Mouse (Mus musculus) mouse embryonic stem cell (cell line): Measurements from ENCODE around the gene Slc41a2.
"Not testable (repeated sequence)": the region's sequence is repeated elsewhere in the genome, so short reads cannot be mapped to it uniquely, and the experiment has no call there.

Experiments
- in situ Hi-C, 2 experiments: fragments of 300-500 bp; cut with MboI; formaldehyde crosslinking; loops; 1 replicate in 1 of 2; 3 replicates in 1 of 2; pipeline ENCODE4 v1.14.3; 2019 to 2020; ENCODE audit warnings: low sequenced_read_pairs in 2 of 2, low pct_unique_long_range_greater_than_20kb in 1 of 2, mixed read lengths in 1 of 2; ENCODE audit not compliant: unreplicated experiment in 1 of 2

The Slc41a2 gene

DNA sequence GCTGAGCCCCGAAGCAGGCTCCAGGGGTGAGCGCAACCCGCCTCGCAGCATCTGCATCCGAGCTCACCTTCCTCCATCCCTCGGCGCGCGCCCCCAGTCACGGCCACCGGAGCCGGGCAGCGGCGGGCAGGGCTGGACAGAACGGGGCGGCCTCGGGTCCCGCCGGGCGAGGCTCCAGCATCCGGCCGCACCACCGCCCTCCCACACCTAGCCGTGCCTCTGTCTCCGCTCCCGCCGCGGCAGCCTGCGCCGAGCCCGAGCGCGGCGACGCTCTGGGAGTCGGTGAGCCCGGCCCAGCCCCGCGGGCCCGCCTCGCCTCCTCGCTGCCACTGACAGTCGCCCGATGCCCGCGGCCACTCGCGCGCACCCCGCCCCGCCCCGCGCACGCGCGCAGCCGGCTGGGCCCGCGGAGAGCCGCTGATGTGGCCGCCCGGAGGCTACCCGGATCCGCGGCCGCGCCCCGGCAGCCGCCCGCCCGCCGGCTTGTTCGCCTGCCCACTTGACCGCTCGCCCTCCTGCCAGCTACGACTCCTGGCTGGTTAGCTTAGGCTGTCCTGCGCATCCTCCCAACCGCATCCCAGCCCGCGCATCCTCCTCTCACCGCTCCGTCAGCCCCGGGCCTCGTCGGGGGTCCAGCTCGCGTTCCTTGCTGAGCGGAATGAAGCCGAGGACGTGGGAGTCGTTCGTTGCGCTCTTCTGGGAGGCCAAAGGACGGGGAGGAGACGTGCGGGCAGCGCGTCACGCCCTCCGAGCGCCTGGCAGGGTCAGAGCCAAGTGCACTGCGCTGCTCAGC is at the start of gene Slc41a2:
Gene Slc41a2 (minus strand): TSS at position 724 of the 793 bp plus-strand sequence.
- in situ Hi-C loops: no loop called here

DNA sequence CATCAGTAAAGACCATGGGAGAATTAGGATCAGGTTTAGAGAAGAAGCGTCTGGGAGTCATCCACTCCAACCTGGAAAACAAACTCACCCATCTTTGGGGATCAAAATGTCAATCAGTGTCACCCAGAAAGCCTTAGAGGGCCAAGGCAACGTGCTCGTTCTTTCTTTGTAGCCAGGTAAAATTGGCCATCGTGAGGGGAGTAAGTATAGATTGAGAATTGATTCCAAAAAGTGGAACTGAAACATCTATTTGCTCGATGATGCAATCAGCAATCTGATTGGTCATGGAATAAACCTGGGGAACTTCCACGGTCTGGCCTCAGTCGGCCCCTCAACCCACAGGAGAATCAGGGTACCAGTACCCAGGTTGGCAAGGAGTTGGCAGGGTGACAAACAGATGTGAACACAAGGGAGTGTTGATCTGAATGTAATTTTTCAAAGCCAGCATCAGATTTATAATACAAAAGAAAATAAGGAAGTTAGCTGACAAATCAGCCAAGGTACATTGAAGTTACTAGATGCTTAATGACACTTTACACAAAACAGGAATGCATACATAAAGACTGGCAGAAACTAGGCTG is 47.7 kb upstream of the Slc41a2 start:
- in situ Hi-C loops: no loop called here

DNA sequence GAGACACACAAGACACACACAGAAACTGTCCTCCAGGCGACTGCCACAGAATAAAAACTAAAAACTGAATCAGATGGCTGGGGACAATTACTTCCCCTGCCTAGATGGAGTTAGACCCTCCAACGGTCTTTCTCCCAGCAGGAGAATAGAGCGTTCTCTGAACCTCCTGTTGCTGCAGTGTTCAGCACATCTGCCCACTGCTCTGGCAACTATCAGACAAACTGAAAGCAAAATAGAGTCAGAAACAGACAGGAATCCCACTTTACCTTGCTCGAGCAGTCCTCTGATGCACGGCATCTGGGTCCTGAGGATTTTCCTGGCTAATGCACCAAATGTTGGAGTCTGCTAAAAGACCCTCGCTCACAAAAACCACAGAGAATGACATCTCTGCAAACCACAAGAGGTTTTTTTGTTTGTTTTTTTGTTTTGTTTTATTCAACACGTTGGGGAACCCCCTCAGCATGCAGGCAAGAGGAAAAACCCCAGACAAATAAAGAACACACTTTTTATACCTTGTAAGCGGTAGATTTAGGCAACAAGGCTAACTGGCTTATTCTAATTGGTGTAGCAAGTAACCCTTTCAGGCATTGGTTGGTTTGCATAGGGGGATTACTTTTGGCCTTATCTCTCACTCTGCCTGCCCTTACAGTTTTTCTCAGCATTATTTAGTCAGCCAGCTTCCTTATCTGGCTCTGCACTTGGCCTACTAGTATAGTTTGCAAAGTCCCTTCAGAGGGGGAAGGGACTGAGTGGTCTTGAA is 47.0 kb upstream of the Slc41a2 start:
- in situ Hi-C loops: no loop called here

DNA sequence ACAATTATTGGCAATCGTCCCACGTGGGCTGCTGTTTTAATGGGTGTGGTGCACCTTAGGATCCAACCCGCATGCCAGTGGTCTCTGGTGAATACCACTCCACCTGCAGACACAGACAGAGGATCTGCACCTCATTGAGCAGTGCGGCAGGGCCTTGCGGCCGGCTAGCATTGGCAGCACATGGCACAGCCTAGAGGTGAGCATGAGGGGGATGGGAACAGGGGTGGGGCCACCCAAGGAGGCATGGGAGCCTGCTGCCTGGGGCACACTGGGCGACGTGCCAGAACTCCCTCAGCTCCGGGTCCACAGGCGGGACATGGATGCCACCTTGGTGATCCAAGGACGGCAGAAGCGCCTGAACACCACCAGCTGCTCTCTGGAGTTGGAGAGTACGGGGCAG is 46.2 kb upstream of the Slc41a2 start:
- in situ Hi-C loops: no loop called here

DNA sequence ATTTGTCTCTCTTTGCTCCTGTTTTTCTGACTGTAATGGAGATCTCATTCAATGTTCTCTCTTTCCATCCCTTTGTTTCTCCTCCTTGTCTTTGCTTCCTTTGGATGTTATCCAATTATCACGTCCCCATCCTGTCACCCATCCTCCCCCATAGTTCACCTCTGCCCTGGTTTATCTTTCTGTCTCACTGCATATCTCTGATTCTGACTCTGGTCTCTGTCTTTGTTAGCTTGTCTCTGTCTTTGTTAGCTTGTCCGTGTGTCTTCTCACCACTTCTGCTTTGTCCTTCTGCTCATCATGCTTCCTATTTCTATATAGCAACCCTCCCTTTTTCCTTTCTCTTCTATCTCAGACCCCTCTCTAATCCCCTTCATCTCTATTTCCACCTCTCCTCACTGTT is 45.3 kb upstream of the Slc41a2 start:
- in situ Hi-C loops: no loop called here

DNA sequence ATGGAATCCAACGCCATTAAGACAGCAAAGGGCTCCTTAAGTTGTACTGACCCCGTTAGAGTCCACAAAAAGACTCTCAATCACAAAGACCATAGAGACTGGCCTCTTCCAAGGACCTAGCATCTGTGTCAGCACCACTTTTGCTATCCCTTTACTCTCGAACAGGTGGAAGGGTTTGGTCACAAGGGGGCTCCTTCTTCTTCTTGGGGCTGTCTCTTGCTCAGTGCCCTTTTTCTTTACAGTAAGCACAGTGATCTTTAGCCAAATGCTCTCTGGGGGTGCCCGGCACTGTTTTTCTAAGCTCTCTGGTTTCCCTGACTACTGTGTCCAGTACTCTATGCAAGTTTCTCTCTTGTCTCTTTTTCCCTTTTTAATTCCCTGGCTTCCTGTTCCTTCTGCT is 44.8 kb upstream of the Slc41a2 start:
- in situ Hi-C loops: no loop called here

DNA sequence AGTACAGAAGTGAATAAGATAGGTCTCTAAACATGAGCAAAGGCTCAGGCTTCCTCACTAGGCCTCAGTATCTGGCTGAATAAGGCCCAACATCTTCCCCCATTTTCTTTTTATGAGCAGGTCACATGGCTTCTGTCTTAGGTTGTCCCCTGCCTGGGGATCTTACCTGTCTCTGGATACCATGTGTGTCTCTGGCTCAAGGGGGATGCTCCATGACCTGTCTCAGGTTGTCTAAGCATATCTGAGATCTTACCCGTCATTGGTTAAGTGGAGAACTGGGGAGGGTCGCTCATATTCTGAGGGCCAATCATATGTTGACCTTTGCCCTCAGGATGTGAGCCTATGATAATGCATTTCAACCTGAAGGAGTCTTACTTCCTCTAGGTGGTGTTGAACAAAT is 42.8 kb upstream of the Slc41a2 start:
- in situ Hi-C loops: no loop called here

DNA sequence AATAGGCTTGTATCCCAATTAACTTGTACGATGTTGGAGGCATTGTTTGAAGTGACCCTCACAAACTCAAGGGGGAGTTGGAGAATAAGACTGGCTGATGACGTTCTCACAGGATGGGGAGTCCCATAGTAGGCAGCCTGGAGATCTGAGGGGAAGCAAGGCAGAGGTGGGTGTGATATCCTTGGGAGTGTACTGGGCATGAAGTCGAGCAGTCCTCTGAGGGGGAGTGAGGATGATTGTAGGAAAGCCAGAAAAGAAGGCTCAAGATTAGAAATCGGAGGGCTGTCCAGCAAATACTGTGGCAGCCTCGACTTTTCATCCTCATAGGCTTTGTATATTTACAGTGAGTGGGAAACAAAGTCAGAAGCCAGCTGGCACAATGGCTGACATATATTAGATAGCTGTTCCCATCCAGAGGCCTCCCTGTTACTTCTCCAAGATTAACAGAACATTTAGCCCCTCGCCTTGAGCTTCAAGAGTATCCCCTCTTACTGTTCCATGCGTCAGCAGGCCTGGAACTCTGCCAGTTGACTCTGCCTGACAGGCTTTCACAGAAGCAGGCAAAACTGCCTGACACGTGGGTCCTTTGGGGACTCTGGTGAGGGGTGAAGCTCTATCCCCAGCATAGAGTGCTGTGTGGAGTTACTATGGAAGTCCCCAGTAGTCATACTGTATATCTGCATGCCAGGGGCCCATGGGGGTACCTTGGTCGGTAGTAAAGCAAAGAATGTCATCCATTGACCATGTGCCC is 40.6 kb upstream of the Slc41a2 start:
- in situ Hi-C loops: no loop called here

DNA sequence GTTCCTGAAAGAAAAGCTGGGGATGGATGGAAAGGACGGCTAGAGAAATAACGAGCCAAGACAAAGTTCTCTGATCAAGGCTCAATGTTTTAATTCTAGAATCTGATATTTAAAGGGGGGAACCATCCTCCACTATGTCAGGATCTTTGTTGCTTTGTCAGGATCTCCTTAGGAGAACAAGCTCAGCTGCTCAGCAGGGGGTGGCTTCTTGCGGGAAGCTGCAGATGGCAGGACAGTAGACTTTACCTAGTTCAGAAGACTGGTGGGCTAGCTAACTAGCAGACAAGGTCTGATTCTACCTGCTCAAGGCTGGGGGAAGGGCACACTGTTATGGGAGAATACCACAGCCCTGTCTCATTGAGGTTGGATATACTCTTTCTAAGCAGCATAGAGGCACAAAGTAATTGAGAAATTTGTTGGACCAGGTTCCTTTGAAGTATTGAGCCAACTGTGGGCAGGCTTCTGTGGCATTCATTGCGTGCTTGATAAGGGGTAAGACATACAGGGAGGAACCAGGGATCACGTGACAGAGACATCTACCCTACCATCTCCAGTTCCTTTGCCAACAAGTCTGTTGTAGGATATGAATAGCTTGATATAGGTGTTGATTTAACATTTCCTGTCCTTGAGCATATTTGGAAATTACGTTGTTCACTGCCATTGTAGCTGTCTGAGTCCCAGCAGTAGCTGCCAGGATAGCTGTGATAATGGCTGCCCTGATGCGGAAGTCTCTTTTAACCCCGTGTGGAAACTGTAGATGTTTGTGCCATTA is 39.4 kb upstream of the Slc41a2 start:
- in situ Hi-C loops: no loop called here

DNA sequence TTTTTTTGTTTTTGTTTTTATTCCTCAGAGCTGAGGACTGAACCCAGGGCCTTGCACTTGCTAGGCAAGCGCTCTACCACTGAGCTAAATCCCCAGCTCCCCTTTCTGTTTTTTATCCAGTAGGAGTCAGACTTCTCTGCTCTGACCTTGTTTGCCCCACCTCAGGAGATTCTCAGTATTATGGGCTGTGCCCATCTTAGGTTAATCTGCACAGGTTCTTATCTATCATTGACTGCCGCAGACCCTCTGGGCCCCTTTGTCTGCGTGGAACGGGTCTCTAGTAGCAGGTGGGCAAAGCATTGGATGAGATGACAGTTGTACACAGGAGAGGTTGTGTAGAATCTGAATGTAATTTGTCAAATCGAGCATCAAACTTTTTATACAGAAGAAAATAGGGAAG is 37.8 kb upstream of the Slc41a2 start:
- in situ Hi-C loops: not testable (repeated sequence)

DNA sequence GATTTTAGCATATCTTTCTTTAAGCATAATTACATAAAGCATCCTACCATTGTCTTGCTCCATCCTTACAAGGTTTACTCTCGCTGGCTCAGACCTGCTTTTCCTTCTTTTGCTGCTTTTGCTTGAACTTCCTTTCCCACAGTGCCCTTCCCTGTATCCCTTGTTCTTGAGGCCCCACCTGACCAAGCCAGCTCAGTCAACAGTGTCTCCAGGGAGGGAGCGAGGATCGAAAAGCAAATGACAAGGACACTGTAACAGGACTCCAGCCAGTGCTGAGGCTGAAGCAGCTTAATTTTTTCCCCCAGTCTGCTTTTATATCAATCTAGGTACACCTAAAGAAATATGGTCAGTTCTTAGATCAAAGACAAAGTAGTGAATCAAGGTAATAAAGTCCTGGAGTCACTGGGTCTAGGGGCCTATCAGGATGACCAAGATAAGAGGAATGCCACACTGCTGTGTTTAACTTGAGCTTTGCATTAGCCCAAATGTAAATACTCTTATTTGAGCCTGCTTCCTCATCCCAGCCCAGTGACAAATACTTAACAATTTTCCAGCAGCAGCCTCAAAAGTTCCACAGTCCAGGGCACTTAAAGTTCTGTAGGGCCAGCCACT is 36.5 kb upstream of the Slc41a2 start:
- in situ Hi-C loops: no loop called here

DNA sequence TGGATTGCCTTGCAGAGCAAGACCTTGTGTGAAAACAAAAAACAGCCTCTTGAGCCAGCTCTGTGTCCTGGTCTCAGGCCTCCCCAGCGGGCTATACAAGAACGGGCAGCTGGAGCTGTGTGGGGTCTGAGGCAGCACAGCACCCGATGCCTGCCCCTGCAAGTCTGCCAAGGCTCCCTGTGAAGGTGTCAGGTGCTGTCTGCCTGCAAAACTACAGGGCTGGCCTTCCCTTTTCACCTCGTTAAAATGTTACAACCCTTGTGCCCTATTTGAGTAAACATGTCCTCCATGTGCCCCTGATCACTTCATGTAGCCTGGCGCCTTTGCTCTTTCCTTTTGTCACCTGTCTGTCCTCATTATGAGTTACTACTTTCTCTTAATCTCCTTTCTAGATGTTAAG is 31.2 kb upstream of the Slc41a2 start:
- in situ Hi-C loops: no loop called here

DNA sequence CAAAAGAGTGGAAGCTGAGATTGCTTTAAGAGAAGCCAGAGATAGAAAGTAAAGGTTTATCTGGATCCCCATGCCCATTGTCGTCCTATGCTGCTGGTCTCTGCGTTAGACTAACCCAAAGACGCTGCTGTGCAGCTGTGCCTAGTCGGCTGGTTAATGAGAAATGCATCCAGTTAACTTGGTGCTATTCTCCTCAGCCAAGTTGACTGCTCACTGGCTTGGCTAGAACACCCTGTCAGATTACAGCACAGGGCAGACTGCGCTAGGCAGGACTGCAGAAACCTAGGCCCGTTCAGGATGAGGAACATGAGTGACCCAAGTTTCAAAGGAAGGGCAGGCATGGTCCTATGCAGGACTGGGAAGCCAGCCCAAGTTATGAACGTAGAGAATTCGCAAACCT is 25.8 kb upstream of the Slc41a2 start:
- in situ Hi-C loops: no loop called here

DNA sequence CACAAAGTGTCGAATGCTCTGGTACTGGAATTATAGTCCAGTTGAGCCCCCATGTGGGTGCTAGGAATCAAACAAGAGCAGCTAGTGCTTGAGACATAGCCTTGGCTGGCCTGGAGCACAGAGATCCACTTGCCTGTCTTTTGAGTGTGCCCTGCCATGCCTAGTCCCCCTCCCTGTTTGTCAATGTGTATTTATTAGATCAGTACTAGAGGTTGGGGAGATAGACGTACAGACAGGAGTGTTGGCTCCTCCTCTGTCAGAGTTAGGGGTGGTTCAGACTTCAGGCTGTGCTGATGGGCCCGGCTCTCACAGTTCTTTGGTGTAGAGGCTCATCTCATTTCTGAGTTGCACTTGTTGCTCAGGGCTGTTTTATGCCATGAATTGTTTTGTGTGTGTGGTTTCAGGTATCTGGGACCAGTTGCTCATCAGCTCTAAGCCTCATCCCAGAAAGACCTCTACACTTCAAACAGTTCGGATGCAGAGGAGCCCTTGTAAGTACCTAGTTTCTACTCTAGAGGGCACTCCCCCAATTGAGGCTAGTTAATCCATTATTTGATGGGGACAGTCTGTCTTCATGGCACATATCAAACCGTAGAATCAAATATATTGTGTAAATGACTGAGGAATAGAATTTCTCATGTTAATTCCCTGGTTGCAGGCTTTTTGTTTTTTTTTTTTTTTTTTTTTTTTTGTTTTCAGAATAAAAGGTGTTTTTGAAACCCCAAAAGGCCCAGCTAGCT is 24.1 kb upstream of the Slc41a2 start:
- in situ Hi-C loops: no loop called here

DNA sequence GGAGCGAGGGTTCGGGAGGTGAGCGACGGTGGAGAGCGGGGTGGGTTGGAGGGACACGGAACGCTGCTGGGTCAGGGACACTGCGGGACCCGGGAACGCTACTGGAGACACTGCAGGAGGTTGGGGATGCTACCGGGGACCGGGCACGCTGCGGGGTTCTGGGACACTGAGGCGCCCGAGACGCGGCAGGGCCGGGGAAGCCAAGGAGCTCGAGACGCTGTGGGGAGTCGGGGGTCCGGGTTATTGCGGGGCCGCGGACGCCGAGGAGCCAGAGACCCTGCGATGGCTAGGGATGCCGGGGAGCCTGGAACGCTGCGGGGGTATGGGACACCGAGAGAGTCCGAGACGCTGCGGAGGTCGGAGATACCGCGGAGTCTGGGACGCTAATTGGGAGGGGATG is 22.7 kb upstream of the Slc41a2 start:
- in situ Hi-C loops: no loop called here

DNA sequence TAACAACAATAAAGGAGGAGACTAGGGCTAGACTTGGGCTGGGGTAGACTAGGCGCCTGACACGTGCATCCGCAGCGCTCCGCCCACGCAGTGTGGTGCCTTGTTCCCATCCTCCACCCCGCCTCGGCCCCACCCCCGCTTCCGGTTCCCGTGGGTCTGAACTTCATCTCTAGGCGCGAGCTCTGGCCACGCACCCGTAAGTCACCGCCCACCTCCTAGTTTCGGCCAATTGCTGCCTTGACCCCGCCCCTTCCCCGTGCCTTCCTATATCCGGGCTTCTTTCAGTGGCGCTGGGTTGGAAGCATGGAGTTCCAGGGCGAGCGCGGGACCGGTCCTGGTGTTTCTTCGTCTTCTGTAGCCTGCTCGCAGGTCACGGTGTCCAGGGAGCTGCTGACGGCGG is 22.3 kb upstream of the Slc41a2 start, which contains the start of gene D10Wsu102e:
Gene D10Wsu102e (plus strand): TSS at position 266 of the 400 bp plus-strand sequence.
- in situ Hi-C loops: no loop called here

DNA sequence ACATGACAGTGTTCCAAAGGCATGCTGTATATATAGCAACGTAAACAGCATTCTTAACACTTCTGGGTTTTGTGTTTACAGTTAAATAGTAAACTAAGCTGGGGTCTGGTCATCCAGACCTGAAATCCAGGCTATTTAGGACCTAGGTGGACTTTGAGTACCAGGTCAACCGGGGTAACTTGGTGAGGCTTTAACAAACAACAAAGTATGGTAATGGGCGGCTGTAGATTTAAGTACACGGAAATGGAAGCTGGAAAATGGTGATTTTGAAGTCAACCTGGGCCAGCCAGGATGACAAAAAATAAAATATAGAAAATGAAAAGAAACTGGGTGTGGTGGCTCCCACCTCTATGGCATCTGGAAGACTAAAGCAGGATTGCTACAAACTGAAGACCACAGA is 21.8 kb upstream of the Slc41a2 start:
- in situ Hi-C loops: no loop called here
